Mouse (Mus musculus): Measurements from ENCODE around the gene 1810055G02Rik.

- TF ChIP-seq UBTF (IDR thresholded peaks at IDR 0.05; ENCODE audit: borderline replicate concordance, insufficient read depth, low read depth, low read length) (no peak), GATA1 (IDR thresholded peaks at IDR 0.05; ENCODE audit: low read depth, low read length) (no peak), POLR2A (IDR thresholded peaks at IDR 0.05; ENCODE audit: control insufficient read depth in 1 of 2, insufficient read depth in 1 of 2, low read depth in 1 of 2, low read length in 2 of 2, poor library complexity in 1 of 2) (no peak), CTCF (IDR thresholded peaks at IDR 0.05 in 2 of 3, conservative IDR thresholded peaks at IDR 0.05 in 1 of 3; ENCODE audit: control insufficient read depth in 1 of 3, insufficient read depth in 1 of 3, low read depth in 2 of 3, low read length in 3 of 3, poor library complexity in 1 of 3, severe bottlenecking in 1 of 3) (no peak), EP300 (IDR thresholded peaks at IDR 0.05; ENCODE audit: low read depth in 1 of 2, low read length in 2 of 2) (no peak), TAL1 (IDR thresholded peaks at IDR 0.05; ENCODE audit: low read length) (no peak), ZC3H11A (IDR thresholded peaks at IDR 0.05; ENCODE audit: low read depth, low read length) (no peak), MYC (IDR thresholded peaks at IDR 0.05; ENCODE audit: low read depth, low read length) (no peak), USF1 (IDR thresholded peaks at IDR 0.05; ENCODE audit: low read depth, low read length) (no peak), MAX (IDR thresholded peaks at IDR 0.05; ENCODE audit: low read length) (no peak), ZNF384 (IDR thresholded peaks at IDR 0.05; ENCODE audit: low read depth, low read length) (no peak), TCF12 (IDR thresholded peaks at IDR 0.05; ENCODE audit: low read depth, low read length) (no peak), NRF1 (IDR thresholded peaks at IDR 0.05; ENCODE audit: insufficient read depth, low read depth, low read length, poor library complexity, severe bottlenecking) (no peak)
Measured at GRCm38 (mm10) chr19:3766378-3766777, 58.3 kb downstream of the 1810055G02Rik start.
